Mouse (Mus musculus): ENCODE results near the gene Ppp1r13b. TPM values are rescaled to one million over a fixed set of nuclear protein-coding genes. Genes with fewer than 3 reads are reported as not detected.

Ppp1r13b gene
- total and polyA plus RNA-seq, 3 experiments: 11.8 to 18.1 (median 18.0) TPM

DNA sequence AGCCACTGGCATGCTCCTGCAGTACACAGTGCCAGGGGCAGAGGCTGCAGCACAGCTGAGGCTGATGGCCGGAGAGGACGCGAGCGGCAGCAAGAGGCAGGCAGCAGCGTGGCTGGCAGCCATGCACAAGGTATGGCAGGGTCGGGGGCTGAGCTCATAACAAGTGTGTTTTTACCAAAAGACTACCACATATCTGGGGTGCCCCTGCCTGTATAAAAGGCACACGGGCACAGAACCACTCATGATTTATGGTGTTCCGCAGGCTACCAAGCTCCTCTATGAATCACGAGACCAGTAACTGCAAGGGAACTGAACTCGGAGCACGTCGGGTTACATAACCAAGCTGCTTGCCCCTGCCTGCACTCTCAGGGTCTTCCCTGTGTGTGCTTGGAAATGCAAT, 80.4 kb downstream of the Ppp1r13b start:
- H3K79me2 ChIP-seq (replicated peaks; ENCODE audit: control insufficient read depth, insufficient read depth, low read length): no peaks in the 10 kb centered on the region
- 92% methylated on average over 12 of the region's 12 CpGs for WGBS
- H3K9ac ChIP-seq (ENCODE audit: low read depth, low read length): no peak overlapping the region
- no peaks in the 10 kb centered on the region for H3K36me3 ChIP-seq (ENCODE audit: control insufficient read depth, insufficient read depth, low read length)
- TF ChIP-seq EP300 (IDR thresholded peaks at IDR 0.05; ENCODE audit: insufficient read depth, low read depth, low read length): no peak
- no peak for TF ChIP-seq CTCF (IDR thresholded peaks at IDR 0.05)
- TF ChIP-seq POLR2A (IDR thresholded peaks at IDR 0.05; ENCODE audit: insufficient read depth, low read depth, low read length): no peak
- intact Hi-C loops (cut with DNase I): no loop called here
- H3K4me3 ChIP-seq: no peak overlapping the region
- no peak for DNase-seq
- no peaks in the 10 kb centered on the region for H3K4me1 ChIP-seq (ENCODE audit: control insufficient read depth, insufficient read depth, low read length)
- H3K27me3 ChIP-seq (ENCODE audit: control insufficient read depth, insufficient read depth, low read length): no peaks in the 10 kb centered on the region
- no peak overlapping the region for H3K27ac ChIP-seq

DNA sequence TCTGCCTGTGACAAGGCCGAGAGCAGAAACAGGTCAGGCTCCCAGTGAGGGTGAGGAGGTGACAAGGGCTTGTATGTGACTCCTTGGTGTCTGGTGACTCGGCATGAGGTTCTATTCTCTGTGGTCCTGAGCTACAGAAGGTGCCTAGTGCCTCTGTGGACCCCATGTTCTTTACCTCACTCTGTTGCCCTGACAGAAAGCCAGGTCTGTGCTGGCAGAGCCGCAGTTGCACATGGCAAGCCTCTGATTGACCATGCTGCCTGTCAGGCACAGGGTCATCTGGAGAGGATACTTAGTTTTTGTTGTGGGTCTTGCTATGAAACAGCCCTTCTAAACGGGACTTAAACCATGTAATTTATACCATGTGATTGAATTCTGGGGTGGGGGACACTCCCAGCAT, 86.0 kb downstream of the Ppp1r13b start:
- intact Hi-C loops (cut with DNase I): no loop called here
- no peak for DNase-seq
- no peaks in the 10 kb centered on the region for H3K36me3 ChIP-seq (ENCODE audit: control insufficient read depth, insufficient read depth, low read length)
- H3K27ac ChIP-seq: no peak overlapping the region
- H3K79me2 ChIP-seq (replicated peaks; ENCODE audit: control insufficient read depth, insufficient read depth, low read length): no peaks in the 10 kb centered on the region; the same call in 1 of the 2 replicates
- TF ChIP-seq CTCF (IDR thresholded peaks at IDR 0.05) (no peak), EP300 (IDR thresholded peaks at IDR 0.05; ENCODE audit: insufficient read depth, low read depth, low read length) (no peak), POLR2A (IDR thresholded peaks at IDR 0.05; ENCODE audit: insufficient read depth, low read depth, low read length) (no peak)
- no peak overlapping the region for H3K9ac ChIP-seq (ENCODE audit: low read depth, low read length)
- H3K27me3 ChIP-seq (ENCODE audit: control insufficient read depth, insufficient read depth, low read length): no peaks in the 10 kb centered on the region
- peaks cover 14% of the 10 kb centered on the region for H3K4me1 ChIP-seq (ENCODE audit: control insufficient read depth, insufficient read depth, low read length)
- H3K4me3 ChIP-seq: no peak overlapping the region
- WGBS: 43% methylated on average over 4 of the region's 4 CpGs

- 77% methylated on average over 7 of the region's 7 CpGs for WGBS
- Histone ChIP-seq H3K4me1 (ENCODE audit: control insufficient read depth, insufficient read depth, low read length) (peaks cover 15% of the 10 kb centered on the region), H3K79me2 (replicated peaks; ENCODE audit: control insufficient read depth, insufficient read depth, low read length) (no peaks in the 10 kb centered on the region; the same call in 1 of the 2 replicates), H3K27me3 (ENCODE audit: control insufficient read depth, insufficient read depth, low read length) (no peaks in the 10 kb centered on the region), H3K4me3 (no peak overlapping the region), H3K9ac (ENCODE audit: low read depth, low read length) (no peak overlapping the region), H3K27ac (no peak overlapping the region), H3K36me3 (ENCODE audit: control insufficient read depth, insufficient read depth, low read length) (no peaks in the 10 kb centered on the region)
- intact Hi-C loops (cut with DNase I): no loop called here
- no peak for DNase-seq
- TF ChIP-seq POLR2A (IDR thresholded peaks at IDR 0.05; ENCODE audit: insufficient read depth, low read depth, low read length): no peak
- TF ChIP-seq CTCF (IDR thresholded peaks at IDR 0.05): no peak
- no peak for TF ChIP-seq EP300 (IDR thresholded peaks at IDR 0.05; ENCODE audit: insufficient read depth, low read depth, low read length)
These were observed 87.2 kb downstream of the Ppp1r13b start for GRCm38 (mm10) chr12:111820708-111821107.

DNA sequence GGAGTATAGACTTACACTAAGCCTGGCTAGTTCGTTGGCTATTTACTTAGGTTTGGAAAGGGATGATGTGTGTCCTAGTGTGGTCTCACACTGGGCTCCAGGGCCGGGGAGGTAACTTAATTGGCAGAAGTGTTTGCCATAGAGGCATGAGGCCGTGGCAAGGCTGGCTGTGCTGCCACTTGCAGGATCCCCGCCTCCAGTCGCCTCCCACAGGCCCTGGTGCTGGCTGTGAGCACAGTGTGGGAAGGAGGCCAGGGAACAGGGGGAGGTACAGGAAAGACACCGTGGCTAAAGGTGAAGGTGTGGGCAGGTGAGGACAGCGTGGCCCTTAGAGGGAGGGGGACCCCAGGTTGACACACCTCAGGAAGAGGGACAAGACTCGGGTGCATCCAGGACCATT, 88.0 kb downstream of the Ppp1r13b start:
- H3K4me3 ChIP-seq: no peak overlapping the region
- H3K36me3 ChIP-seq (ENCODE audit: control insufficient read depth, insufficient read depth, low read length): no peaks in the 10 kb centered on the region
- H3K27ac ChIP-seq: no peak overlapping the region
- no peaks in the 10 kb centered on the region for H3K27me3 ChIP-seq (ENCODE audit: control insufficient read depth, insufficient read depth, low read length)
- intact Hi-C loops (cut with DNase I): no loop called here
- no peak for DNase-seq
- peaks cover 18% of the 10 kb centered on the region for H3K4me1 ChIP-seq (ENCODE audit: control insufficient read depth, insufficient read depth, low read length)
- no peaks in the 10 kb centered on the region; the same call in 1 of the 2 replicates for H3K79me2 ChIP-seq (replicated peaks; ENCODE audit: control insufficient read depth, insufficient read depth, low read length)
- TF ChIP-seq POLR2A (IDR thresholded peaks at IDR 0.05; ENCODE audit: insufficient read depth, low read depth, low read length): no peak
- TF ChIP-seq EP300 (IDR thresholded peaks at IDR 0.05; ENCODE audit: insufficient read depth, low read depth, low read length): no peak
- no peak for TF ChIP-seq CTCF (IDR thresholded peaks at IDR 0.05)
- WGBS: 49% methylated on average over 8 of the region's 8 CpGs
- H3K9ac ChIP-seq (ENCODE audit: low read depth, low read length): no peak overlapping the region

GRCm38 (mm10) chr12:111817991-111818390, 89.9 kb downstream of the Ppp1r13b start:
- H3K4me3 ChIP-seq: no peak overlapping the region
- WGBS: 76% methylated on average over 8 of the region's 8 CpGs
- intact Hi-C loops (cut with DNase I): no loop called here
- H3K27ac ChIP-seq: no peak overlapping the region
- H3K36me3 ChIP-seq (ENCODE audit: control insufficient read depth, insufficient read depth, low read length): no peaks in the 10 kb centered on the region
- H3K79me2 ChIP-seq (replicated peaks; ENCODE audit: control insufficient read depth, insufficient read depth, low read length): no peaks in the 10 kb centered on the region; the same call in 1 of the 2 replicates
- H3K27me3 ChIP-seq (ENCODE audit: control insufficient read depth, insufficient read depth, low read length): no peaks in the 10 kb centered on the region
- no peak for DNase-seq
- no peak overlapping the region for H3K9ac ChIP-seq (ENCODE audit: low read depth, low read length)
- no peak for TF ChIP-seq CTCF (IDR thresholded peaks at IDR 0.05)
- no peak for TF ChIP-seq EP300 (IDR thresholded peaks at IDR 0.05; ENCODE audit: insufficient read depth, low read depth, low read length)
- TF ChIP-seq POLR2A (IDR thresholded peaks at IDR 0.05; ENCODE audit: insufficient read depth, low read depth, low read length): no peak
- peaks cover 18% of the 10 kb centered on the region for H3K4me1 ChIP-seq (ENCODE audit: control insufficient read depth, insufficient read depth, low read length)

DNA sequence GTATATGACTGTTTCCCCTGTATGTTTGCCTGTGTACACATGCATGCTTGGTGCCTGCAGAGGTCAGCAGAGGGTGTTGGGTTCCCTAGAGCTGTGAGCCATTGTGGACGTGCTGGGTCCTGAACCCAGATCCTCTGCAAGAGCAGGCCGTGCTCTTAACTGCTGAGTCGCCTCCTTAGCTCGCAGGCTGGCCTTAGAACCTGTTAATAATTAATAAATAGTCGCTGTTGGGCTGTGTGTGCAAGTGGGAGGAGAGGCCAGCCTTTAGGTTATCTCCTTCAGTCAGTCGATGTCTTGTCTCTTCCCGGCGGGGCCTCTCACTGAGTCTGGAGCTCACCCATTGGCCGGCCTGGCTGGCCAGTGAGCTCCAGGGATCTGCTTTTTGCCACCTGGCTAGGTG, 90.9 kb downstream of the Ppp1r13b start:
- H3K36me3 ChIP-seq (ENCODE audit: control insufficient read depth, insufficient read depth, low read length): no peaks in the 10 kb centered on the region
- H3K79me2 ChIP-seq (replicated peaks; ENCODE audit: control insufficient read depth, insufficient read depth, low read length): no peaks in the 10 kb centered on the region; the same call in 1 of the 2 replicates
- no peak for DNase-seq
- no peak overlapping the region for H3K4me3 ChIP-seq
- no peaks in the 10 kb centered on the region for H3K27me3 ChIP-seq (ENCODE audit: control insufficient read depth, insufficient read depth, low read length)
- TF ChIP-seq POLR2A (IDR thresholded peaks at IDR 0.05; ENCODE audit: insufficient read depth, low read depth, low read length) (no peak), CTCF (IDR thresholded peaks at IDR 0.05) (0 out of 2 replicates have a peak, but pooled peaks have one; percentile 7), EP300 (IDR thresholded peaks at IDR 0.05; ENCODE audit: insufficient read depth, low read depth, low read length) (no peak)
- intact Hi-C loops (cut with DNase I): no loop called here
- peaks cover 15% of the 10 kb centered on the region for H3K4me1 ChIP-seq (ENCODE audit: control insufficient read depth, insufficient read depth, low read length)
- H3K9ac ChIP-seq (ENCODE audit: low read depth, low read length): no peak overlapping the region
- 63% methylated on average over 9 of the region's 9 CpGs for WGBS
- no peak overlapping the region for H3K27ac ChIP-seq

Measured in heart, adult 2 months (tissue).